Mouse (Mus musculus) hindbrain, postnatal 0 days (tissue): Measurements from ENCODE around the gene Tkt. TPM values are rescaled to one million over a fixed set of nuclear protein-coding genes. Genes with fewer than 3 reads are reported as not detected.

Source experiments
- ATAC-seq: fragments of 200-750 bp; cut with Nextera tagmentation; 2 replicates; pipeline ENCODE4 v1.8.0; 2017; ENCODE audit warnings: mild to moderate bottlenecking, moderate TSS enrichment, moderate library complexity
- DNase-seq: peaks from one replicate; pipeline ENCODE4 v3.0.0-alpha.2; 2015; ENCODE audit warnings: low spot score
- H3K27ac ChIP-seq: fragments of 300-500 bp; sonication (generic); 2 replicates; pipeline ENCODE4 v1.5.1; 2014; ENCODE audit warnings: mild to moderate bottlenecking
- H3K27me3 ChIP-seq: fragments of 300-500 bp; sonication (generic); 2 replicates; pipeline ENCODE4 v1.6.1; 2014; ENCODE audit warnings: low read length, mixed read lengths; ENCODE audit not compliant: insufficient read depth
- H3K36me3 ChIP-seq: fragments of 300-500 bp; sonication (generic); 2 replicates; pipeline ENCODE4 v1.6.1; 2014; ENCODE audit warnings: low read length, mixed read lengths; ENCODE audit not compliant: insufficient read depth
- H3K4me1 ChIP-seq: fragments of 300-500 bp; sonication (generic); 2 replicates; pipeline ENCODE4 v1.6.1; 2014; ENCODE audit warnings: antibody characterized with exemption, low read length, mixed read lengths; ENCODE audit not compliant: insufficient read depth
- H3K4me2 ChIP-seq: fragments of 300-500 bp; sonication (generic); 2 replicates; pipeline ENCODE4 v1.6.1; 2014; ENCODE audit warnings: low read depth, mild to moderate bottlenecking, low read length, moderate library complexity, mixed read lengths
- H3K4me3 ChIP-seq: fragments of 300-500 bp; sonication (generic); 2 replicates; pipeline ENCODE4 v1.5.1; 2014; ENCODE audit warnings: low read length
- H3K9ac ChIP-seq: fragments of 300-500 bp; sonication (generic); replicated peaks from 2 replicates; pipeline ENCODE4 v1.6.1; 2014; ENCODE audit warnings: mild to moderate bottlenecking, low read length, moderate library complexity, mixed read lengths
- H3K9me3 ChIP-seq: fragments of 300-500 bp; sonication (generic); 2 replicates; pipeline ENCODE4 v1.6.1; 2016; ENCODE audit warnings: low read length, mixed read lengths
- CTCF ChIP-seq: IDR thresholded peaks from 2 replicates; pipeline ENCODE4 v1.5.1; 2016; ENCODE audit warnings: antibody characterized with exemption, control low read depth, low read depth
- WGBS: fragments of 180-500 bp; shearing (Covaris S2); extraction: QIAGEN DNeasy Blood & Tissue Kit; methylation state at CpG from one replicate; pipeline ENCODE4 v1.1.7; 2014; 5-methylcytosine and 5-hydroxymethylcytosine counted together
- polyA plus RNA-seq: library from polyadenylated mRNA; unstranded; fragments of >200 nt; fragmentation: Nextera tagmentation; extraction: Ambion mirVana; gene quantifications from 2 replicates; pipeline ENCODE4 v1.2.1, GENCODE M21; 2015
- total RNA-seq: library from RNA; depleted of rRNA; stranded (reverse); fragments of >200 nt; gene quantifications from 2 replicates; pipeline ENCODE4 v1.2.3, GENCODE M21; 2014

Tkt gene
- total and polyA plus RNA-seq, 2 experiments from 2014 or later = 258 to 429 TPM

- H3K4me3 ChIP-seq = no peak overlapping the region
- H3K9ac ChIP-seq = no peak overlapping the region
- no peaks in the 10 kb centered on the region for H3K9me3 ChIP-seq
- H3K27me3 ChIP-seq = no peaks in the 10 kb centered on the region
- H3K27ac ChIP-seq = no peak overlapping the region
- ATAC-seq (no peak), DNase-seq (no peak)
- TF ChIP-seq CTCF = no peak
- H3K4me2 ChIP-seq = no peak overlapping the region
- H3K4me1 ChIP-seq = 0 out of 2 replicates have a peak, but pooled peaks cover 13% of the 10 kb centered on the region
- no peaks in the 10 kb centered on the region for H3K36me3 ChIP-seq
- 78% methylated on average over 2 of the region's 2 CpGs for WGBS
Measured at GRCm38 (mm10) chr14:30597142-30597541, 49.0 kb downstream of the Tkt start.

DNA sequence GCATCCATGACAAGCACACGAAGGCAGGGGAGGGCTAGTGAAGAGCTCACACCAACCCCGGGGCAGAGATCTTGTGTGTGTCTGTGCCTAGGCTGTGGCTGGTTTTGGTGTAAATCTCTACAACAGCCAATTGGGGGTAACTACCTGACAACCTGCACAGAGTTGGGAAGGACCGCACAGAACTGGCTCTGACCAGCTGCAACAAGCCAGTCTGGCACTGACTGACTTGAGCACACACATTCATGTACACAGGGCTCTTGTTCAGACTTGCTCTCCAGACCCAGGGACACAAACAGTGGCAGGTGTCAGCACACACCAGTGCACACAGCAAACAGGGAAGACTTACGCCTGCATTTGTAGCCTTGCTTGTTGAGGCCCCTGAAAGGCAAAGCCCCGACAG, 58.7 kb downstream of the Tkt start:
- no peak for ATAC-seq
- no peak overlapping the region for H3K27ac ChIP-seq
- no peaks in the 10 kb centered on the region for H3K9me3 ChIP-seq
- no peak overlapping the region for H3K4me3 ChIP-seq
- no peaks in the 10 kb centered on the region for H3K36me3 ChIP-seq
- H3K4me2 ChIP-seq = no peak overlapping the region
- no peak overlapping the region for H3K9ac ChIP-seq
- no peaks in the 10 kb centered on the region for H3K27me3 ChIP-seq
- TF ChIP-seq CTCF = no peak
- 90% methylated on average over 5 of the region's 5 CpGs for WGBS
- no peaks in the 10 kb centered on the region for H3K4me1 ChIP-seq
- no peak for DNase-seq

DNA sequence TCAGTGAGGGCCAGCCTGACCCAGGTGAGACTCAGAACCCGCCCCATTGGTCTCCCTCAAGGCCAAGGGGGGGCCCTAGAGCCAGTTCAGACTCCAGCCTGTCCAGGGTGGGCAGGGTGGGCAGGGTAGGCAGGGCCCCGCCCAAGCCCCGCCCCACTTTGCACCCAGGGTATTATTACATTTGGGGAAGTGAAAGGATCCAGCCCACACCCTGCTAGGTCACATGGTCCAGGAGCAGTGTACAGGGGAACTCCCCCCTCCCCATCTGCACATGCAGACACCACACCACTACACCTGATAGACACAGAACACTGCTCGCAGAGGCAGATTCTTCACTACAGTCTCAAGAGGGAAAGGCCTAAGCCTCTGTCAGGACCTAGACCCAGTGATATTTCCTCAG, 59.5 kb downstream of the Tkt start:
- ATAC-seq = 0 out of 2 replicates have a peak, but pooled peaks have one; percentile 31

GRCm38 (mm10) chr14:30608176-30608575, 60.0 kb downstream of the Tkt start:
- Histone ChIP-seq H3K9ac (no peak overlapping the region), H3K4me1 (no peaks in the 10 kb centered on the region), H3K9me3 (no peaks in the 10 kb centered on the region), H3K27me3 (no peaks in the 10 kb centered on the region), H3K4me2 (no peak overlapping the region), H3K4me3 (no peak overlapping the region), H3K36me3 (no peaks in the 10 kb centered on the region), H3K27ac (no peak overlapping the region)
- DNase-seq = no peak
- no peak for TF ChIP-seq CTCF
- WGBS = 81% methylated on average over 6 of the region's 6 CpGs
- no peak for ATAC-seq

More for the DNA sequence above, 59.5 kb downstream of the Tkt start:
- Histone ChIP-seq H3K36me3 (no peaks in the 10 kb centered on the region), H3K27me3 (no peaks in the 10 kb centered on the region), H3K9me3 (no peaks in the 10 kb centered on the region), H3K9ac (no peak overlapping the region), H3K4me3 (no peak overlapping the region), H3K4me2 (no peak overlapping the region), H3K27ac (no peak overlapping the region), H3K4me1 (no peaks in the 10 kb centered on the region)
- no peak for TF ChIP-seq CTCF
- no peak for DNase-seq
- 84% methylated on average over 4 of the region's 4 CpGs for WGBS

GRCm38 (mm10) chr14:30609499-30609898, 61.3 kb downstream of the Tkt start:
- Histone ChIP-seq H3K27me3 (no peaks in the 10 kb centered on the region), H3K36me3 (no peaks in the 10 kb centered on the region), H3K9ac (no peak overlapping the region), H3K4me2 (no peak overlapping the region), H3K27ac (no peak overlapping the region), H3K9me3 (no peaks in the 10 kb centered on the region), H3K4me3 (no peak overlapping the region), H3K4me1 (no peaks in the 10 kb centered on the region)
- WGBS = 79% methylated on average over 3 of the region's 3 CpGs
- DNase-seq (no peak), ATAC-seq (no peak)
- no peak for TF ChIP-seq CTCF

- Histone ChIP-seq H3K9ac (no peak overlapping the region), H3K4me2 (no peak overlapping the region), H3K4me1 (no peaks in the 10 kb centered on the region), H3K27ac (no peak overlapping the region), H3K9me3 (no peaks in the 10 kb centered on the region), H3K27me3 (no peaks in the 10 kb centered on the region), H3K36me3 (no peaks in the 10 kb centered on the region), H3K4me3 (no peak overlapping the region)
- WGBS = 82% methylated on average over 2 of the region's 2 CpGs
- no peak for TF ChIP-seq CTCF
- ATAC-seq (no peak), DNase-seq (no peak)
Measured at GRCm38 (mm10) chr14:30610304-30610703, 62.1 kb downstream of the Tkt start.

DNA sequence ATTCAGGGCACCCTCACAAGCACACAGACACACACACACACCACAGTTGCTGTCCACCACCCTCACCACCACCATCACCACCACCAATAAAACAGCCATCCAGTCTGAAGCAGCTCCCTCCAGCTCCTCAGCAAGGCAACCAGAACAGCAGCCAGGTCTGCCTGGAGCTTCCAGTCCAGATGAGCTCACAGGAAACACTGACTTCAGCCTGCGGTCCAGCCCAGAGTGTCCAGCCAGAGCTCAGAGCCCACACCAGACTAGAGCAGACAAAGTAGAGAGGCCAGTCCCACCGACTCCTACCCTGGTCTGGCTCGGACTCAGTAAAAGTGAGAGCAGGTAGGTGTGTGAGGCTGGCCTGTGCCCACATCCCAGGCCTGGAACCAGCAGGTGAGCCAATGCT, 62.8 kb downstream of the Tkt start:
- no peaks in the 10 kb centered on the region for H3K36me3 ChIP-seq
- H3K4me2 ChIP-seq = no peak overlapping the region
- ATAC-seq (no peak), DNase-seq (no peak)
- H3K9ac ChIP-seq = no peak overlapping the region
- 78% methylated on average over 3 of the region's 3 CpGs for WGBS
- no peaks in the 10 kb centered on the region for H3K4me1 ChIP-seq
- H3K27me3 ChIP-seq = no peaks in the 10 kb centered on the region
- H3K4me3 ChIP-seq = no peak overlapping the region
- H3K27ac ChIP-seq = no peak overlapping the region
- TF ChIP-seq CTCF = no peak
- no peaks in the 10 kb centered on the region for H3K9me3 ChIP-seq
